Mouse (Mus musculus): ENCODE measurements around the gene Pkig. TPM values are rescaled to one million over a fixed set of nuclear protein-coding genes. Genes with fewer than 3 reads are reported as not detected.

The Pkig gene
- polyA plus RNA-seq, 1 experiment from 2014 or later: 187 TPM

DNA sequence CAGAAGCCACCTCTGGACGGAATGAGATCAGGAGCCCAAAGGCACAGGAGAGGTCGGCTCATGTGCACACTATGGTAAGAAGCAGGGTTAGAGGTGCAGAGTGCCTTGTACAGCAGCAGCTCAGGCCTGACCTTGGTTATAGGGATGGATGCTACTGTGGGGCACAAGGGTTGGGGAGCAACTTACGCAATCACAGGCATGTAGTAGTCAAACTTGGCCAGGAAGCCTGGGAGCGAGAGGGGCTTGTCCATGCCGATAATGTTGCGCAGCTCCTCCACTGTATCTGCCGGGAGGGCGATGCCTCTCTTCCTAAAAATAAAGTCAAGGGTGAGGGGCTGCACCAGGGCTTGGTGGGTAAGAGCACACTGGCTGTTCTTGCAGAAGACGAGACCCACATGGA lies 77.0 kb downstream of the Pkig start:
- Histone ChIP-seq H3K27ac (ENCODE audit: low read length) (no peak overlapping the region), H3K36me3 (ENCODE audit: insufficient read depth, low read length) (peaks cover 9% of the 10 kb centered on the region; the same call in 1 of the 2 replicates), H3K4me1 (ENCODE audit: insufficient read depth, low read length) (no peaks in the 10 kb centered on the region), H3K4me2 (replicated peaks; ENCODE audit: low read depth, low read length) (no peak overlapping the region), H3K9ac (replicated peaks; ENCODE audit: low read length) (no peak overlapping the region), H3K4me3 (ENCODE audit: low read length) (no peak overlapping the region), H3K27me3 (ENCODE audit: insufficient read depth, low read length) (no peaks in the 10 kb centered on the region), H3K9me3 (ENCODE audit: low read length) (no peaks in the 10 kb centered on the region)
- no peak for ATAC-seq (ENCODE audit: low FRiP score, low TSS enrichment)
- WGBS: 90% methylated on average over 9 of the region's 9 CpGs

DNA sequence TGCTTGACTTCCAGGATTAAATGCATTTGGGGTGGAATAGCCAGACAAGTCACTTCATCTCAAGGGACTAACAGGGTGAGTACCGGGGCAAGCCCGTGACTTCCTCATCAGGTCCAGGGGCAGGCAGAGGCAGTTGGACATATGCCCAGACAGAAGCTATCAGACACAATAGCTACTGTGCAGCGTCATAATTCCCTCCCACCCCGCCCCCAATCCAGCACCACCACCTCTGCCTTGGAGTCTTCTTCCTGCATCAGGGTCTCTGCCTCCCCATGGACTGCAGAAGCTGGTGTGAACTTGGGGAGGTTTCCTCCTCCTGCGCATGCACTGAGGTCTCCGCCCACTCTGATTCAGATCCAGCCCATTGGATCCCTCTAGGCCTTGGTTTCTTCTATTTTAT lies 77.8 kb downstream of the Pkig start:
- Histone ChIP-seq H3K27ac (ENCODE audit: low read length) (0 out of 2 replicates have a peak overlapping the region, but pooled peaks have one; percentile 2), H3K36me3 (ENCODE audit: insufficient read depth, low read length) (peaks cover 8% of the 10 kb centered on the region; the same call in 1 of the 2 replicates), H3K9ac (replicated peaks; ENCODE audit: low read length) (no peak overlapping the region), H3K27me3 (ENCODE audit: insufficient read depth, low read length) (no peaks in the 10 kb centered on the region), H3K9me3 (ENCODE audit: low read length) (no peaks in the 10 kb centered on the region), H3K4me1 (ENCODE audit: insufficient read depth, low read length) (no peaks in the 10 kb centered on the region), H3K4me3 (ENCODE audit: low read length) (no peak overlapping the region), H3K4me2 (replicated peaks; ENCODE audit: low read depth, low read length) (no peak overlapping the region)
- WGBS: 67% methylated on average over 6 of the region's 6 CpGs
- ATAC-seq (ENCODE audit: low FRiP score, low TSS enrichment): peak; percentile 57; the same call in 1 of the 2 replicates

DNA sequence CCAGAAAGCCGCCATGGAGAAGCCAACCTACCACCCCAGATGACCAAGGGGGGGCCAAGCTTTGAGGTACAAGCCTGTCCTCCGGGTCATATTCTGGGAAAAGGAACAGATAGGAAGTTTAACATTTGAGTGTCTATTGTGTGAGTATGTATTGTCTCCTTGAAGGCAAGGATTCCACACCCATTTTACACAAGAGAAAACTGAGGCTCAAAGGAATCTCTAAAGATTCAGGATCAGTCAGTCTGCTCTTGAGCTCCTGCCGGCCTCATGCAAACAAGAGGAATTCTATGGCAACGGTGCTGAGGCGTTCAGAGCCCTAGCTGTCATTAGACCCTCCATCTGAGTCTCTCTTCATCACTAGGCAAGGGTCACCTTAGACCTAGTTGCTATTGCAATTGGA lies 84.5 kb downstream of the Pkig start:
- no peak overlapping the region for H3K4me3 ChIP-seq (ENCODE audit: low read length)
- H3K9ac ChIP-seq (replicated peaks; ENCODE audit: low read length): no peak overlapping the region
- H3K36me3 ChIP-seq (ENCODE audit: insufficient read depth, low read length): no peaks in the 10 kb centered on the region
- H3K27ac ChIP-seq (ENCODE audit: low read length): no peak overlapping the region
- H3K4me1 ChIP-seq (ENCODE audit: insufficient read depth, low read length): no peaks in the 10 kb centered on the region
- ATAC-seq (ENCODE audit: low FRiP score, low TSS enrichment): no peak
- WGBS: 68% methylated on average over 5 of the region's 5 CpGs
- no peaks in the 10 kb centered on the region; the same call in 1 of the 2 replicates for H3K27me3 ChIP-seq (ENCODE audit: insufficient read depth, low read length)
- no peaks in the 10 kb centered on the region for H3K9me3 ChIP-seq (ENCODE audit: low read length)
- H3K4me2 ChIP-seq (replicated peaks; ENCODE audit: low read depth, low read length): no peak overlapping the region

DNA sequence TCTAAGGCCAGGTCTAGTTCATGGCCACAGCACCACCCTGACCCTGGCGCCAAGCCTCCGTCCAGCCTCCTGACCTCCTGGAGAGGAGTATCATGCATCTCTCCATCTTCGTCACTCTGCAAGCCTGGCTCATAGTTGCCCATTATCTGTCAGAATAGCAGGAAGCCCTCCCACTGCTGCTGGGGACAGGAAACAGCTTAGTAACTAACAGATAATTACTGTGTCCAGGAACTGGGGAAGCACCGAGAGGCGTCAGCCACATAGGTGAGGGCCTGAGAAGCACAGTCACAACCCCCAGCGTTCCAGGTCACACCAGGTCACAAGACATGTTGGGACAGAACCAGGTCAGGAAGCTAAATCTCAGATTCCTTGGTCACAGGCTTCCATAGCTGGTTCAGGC lies 85.2 kb downstream of the Pkig start:
- ATAC-seq (ENCODE audit: low FRiP score, low TSS enrichment): no peak
- 57% methylated on average over 6 of the region's 6 CpGs for WGBS
- Histone ChIP-seq H3K9me3 (ENCODE audit: low read length) (no peaks in the 10 kb centered on the region), H3K27ac (ENCODE audit: low read length) (no peak overlapping the region), H3K36me3 (ENCODE audit: insufficient read depth, low read length) (no peaks in the 10 kb centered on the region), H3K9ac (replicated peaks; ENCODE audit: low read length) (no peak overlapping the region), H3K27me3 (ENCODE audit: insufficient read depth, low read length) (no peaks in the 10 kb centered on the region; the same call in 1 of the 2 replicates), H3K4me3 (ENCODE audit: low read length) (no peak overlapping the region), H3K4me1 (ENCODE audit: insufficient read depth, low read length) (no peaks in the 10 kb centered on the region), H3K4me2 (replicated peaks; ENCODE audit: low read depth, low read length) (no peak overlapping the region)

DNA sequence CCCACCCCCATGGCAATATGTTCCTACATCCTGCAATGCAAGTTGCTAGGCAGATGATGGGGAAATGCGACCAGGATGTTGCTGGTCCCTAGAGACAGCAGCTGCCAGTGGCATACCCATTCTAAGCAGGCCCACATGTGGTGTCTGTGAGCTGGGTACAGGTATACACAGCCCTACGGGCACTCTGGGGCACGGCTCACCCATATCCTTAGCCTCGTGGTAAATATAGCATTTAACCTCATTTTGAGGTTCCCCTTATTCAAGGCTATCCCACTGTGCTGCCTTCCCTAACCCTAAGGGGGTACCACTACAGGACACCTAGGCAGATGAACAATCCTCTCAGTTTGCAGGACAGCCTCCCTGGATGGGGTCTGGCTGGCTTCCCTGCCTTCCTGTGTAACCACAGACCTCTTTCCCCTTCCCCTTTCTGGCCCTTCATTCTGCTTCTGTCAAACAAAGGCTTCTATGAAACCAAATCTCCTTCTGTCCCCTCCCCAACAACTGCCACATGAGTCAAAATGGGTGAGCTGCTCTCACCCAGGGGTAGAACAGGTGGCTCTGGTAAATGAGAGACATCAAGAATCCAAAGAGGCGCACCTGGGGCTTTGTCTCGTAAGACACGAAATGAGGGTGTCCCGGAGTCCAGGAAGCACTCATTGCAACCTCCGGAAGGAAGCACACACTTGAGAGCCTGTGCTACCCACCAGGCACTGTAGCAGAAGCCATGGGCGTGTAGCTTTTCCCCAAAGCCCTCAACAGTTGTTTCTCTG lies 86.8 kb downstream of the Pkig start:
- Histone ChIP-seq H3K27me3 (ENCODE audit: insufficient read depth, low read length) (peaks cover 4% of the 10 kb centered on the region; the same call in 1 of the 2 replicates), H3K9ac (replicated peaks; ENCODE audit: low read length) (no peak overlapping the region), H3K9me3 (ENCODE audit: low read length) (no peaks in the 10 kb centered on the region), H3K4me1 (ENCODE audit: insufficient read depth, low read length) (0 out of 2 replicates have a peak, but pooled peaks cover 5% of the 10 kb centered on the region), H3K27ac (ENCODE audit: low read length) (no peak overlapping the region), H3K36me3 (ENCODE audit: insufficient read depth, low read length) (no peaks in the 10 kb centered on the region), H3K4me3 (ENCODE audit: low read length) (no peak overlapping the region), H3K4me2 (replicated peaks; ENCODE audit: low read depth, low read length) (no peak overlapping the region)
- WGBS: 78% methylated on average over 10 of the region's 10 CpGs
- ATAC-seq (ENCODE audit: low FRiP score, low TSS enrichment): no peak

DNA sequence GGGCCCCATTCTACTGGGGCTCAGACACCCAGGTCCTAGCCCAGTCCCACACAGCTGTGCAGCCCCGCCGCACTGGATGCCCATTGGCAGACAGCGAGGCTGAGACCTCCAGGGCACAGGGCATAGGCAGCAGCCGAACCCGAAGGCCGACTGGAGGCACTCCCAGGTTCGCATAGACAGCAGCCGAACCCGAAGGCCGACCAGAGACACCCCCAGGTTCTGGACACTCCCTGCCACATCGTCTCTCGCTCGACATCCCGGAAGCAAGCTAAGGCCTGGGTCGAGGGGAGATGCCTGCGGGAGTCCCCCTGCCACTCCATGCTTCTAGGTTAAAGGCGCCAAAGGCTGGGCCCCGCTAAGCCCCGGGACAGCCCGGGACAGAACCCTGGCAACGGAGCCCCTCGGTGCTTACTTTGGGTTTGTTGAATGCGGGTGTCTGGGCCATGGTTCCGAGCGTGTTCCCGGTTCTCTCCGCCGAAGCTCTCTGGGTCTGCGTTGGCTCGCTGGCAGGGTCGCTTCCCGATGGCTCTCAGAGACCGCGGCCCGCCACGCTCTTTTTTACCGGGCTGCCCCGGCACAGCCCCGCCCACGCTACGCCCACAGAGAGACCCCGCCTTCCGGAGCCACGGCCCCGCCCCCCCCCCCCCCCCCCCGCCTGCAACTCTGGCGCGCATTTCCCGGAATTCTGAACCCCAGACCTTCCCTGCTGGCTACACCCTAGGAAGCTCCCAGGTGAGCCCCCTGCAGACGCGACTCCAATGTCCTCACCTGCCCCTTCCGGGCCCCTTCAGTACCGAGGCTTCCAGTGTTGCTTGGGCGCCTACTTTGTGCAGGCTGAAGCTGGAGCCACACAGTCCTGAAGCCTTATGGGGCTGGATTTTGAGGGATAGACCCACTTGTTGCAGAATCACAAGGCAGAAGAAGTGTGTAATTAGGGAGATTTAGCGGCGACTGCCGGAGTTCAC lies 91.7 kb downstream of the Pkig start, which contains the start of gene Ada:
Gene Ada (minus strand): TSS at position 593 of the 965 bp plus-strand sequence.
- Histone ChIP-seq H3K27me3 (ENCODE audit: insufficient read depth, low read length) (peaks cover 10% of the 10 kb centered on the region; the same call in 1 of the 2 replicates), H3K9me3 (ENCODE audit: low read length) (no peaks in the 10 kb centered on the region), H3K36me3 (ENCODE audit: insufficient read depth, low read length) (no peaks in the 10 kb centered on the region), H3K27ac (ENCODE audit: low read length) (no peak within 1 kb of the TSS), H3K4me3 (ENCODE audit: low read length) (peak within 1 kb of the TSS; percentile 62), H3K9ac (replicated peaks; ENCODE audit: low read length) (peak within 1 kb of the TSS; percentile 72), H3K4me2 (replicated peaks; ENCODE audit: low read depth, low read length) (peak within 1 kb of the TSS; percentile 99), H3K4me1 (ENCODE audit: insufficient read depth, low read length) (0 out of 2 replicates have a peak, but pooled peaks cover 5% of the 10 kb centered on the region)
- peak; percentile 82 for ATAC-seq (ENCODE audit: low FRiP score, low TSS enrichment)
- 1% methylated on average over 52 of the region's 57 CpGs for WGBS

DNA sequence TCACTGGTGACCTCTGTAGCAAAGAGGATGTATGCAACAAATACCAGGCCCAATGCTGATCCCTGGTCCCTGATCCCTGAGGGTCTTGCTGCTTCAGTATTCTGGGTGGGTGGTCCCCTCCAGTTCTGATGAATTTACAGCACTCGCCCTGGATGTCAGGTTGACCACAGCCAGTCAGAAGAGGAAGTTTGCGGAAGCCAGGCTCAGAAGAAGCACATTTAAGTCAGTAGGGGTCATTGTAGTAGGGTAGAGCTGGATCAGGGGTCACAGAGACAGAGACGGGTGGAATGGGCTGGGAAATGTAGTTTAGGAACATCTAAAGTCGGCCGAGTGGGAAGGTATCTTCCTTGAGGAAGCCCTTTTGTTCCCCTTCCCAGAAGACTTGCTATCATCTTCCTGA lies 96.0 kb downstream of the Pkig start:
- no peaks in the 10 kb centered on the region for H3K36me3 ChIP-seq (ENCODE audit: insufficient read depth, low read length)
- WGBS: 75% methylated on average over 5 of the region's 5 CpGs
- no peaks in the 10 kb centered on the region for H3K9me3 ChIP-seq (ENCODE audit: low read length)
- no peak for ATAC-seq (ENCODE audit: low FRiP score, low TSS enrichment)
- no peak overlapping the region for H3K4me3 ChIP-seq (ENCODE audit: low read length)
- no peak overlapping the region for H3K9ac ChIP-seq (replicated peaks; ENCODE audit: low read length)
- H3K27me3 ChIP-seq (ENCODE audit: insufficient read depth, low read length): peaks cover 6% of the 10 kb centered on the region; the same call in 1 of the 2 replicates
- H3K4me1 ChIP-seq (ENCODE audit: insufficient read depth, low read length): peaks cover 9% of the 10 kb centered on the region; the same call in 1 of the 2 replicates
- H3K27ac ChIP-seq (ENCODE audit: low read length): no peak overlapping the region
- H3K4me2 ChIP-seq (replicated peaks; ENCODE audit: low read depth, low read length): no peak overlapping the region

DNA sequence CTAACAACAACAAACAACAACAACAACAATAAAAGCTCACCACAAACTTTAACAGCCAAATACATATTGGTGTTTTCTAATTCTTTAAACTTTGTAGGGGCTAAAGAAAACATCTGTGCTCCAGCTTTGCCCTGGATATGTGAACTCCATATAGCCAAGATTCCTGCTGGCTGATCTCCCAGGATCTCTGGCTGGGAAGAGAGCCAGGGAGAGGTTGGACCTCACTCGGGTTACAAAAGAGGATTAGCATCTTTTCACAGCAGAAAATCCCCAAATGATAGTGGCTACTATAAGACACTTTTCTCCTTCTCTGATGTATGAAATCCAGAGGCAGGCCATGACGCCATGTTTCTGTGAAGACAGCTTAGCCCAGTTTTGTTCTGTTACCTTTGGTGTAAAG lies 98.5 kb downstream of the Pkig start:
- 49% methylated on average over 2 of the region's 2 CpGs for WGBS
- no peaks in the 10 kb centered on the region for H3K9me3 ChIP-seq (ENCODE audit: low read length)
- peak overlapping the region; percentile 20; the same call in 1 of the 2 replicates for H3K27ac ChIP-seq (ENCODE audit: low read length)
- no peak overlapping the region for H3K4me2 ChIP-seq (replicated peaks; ENCODE audit: low read depth, low read length)
- 0 out of 2 replicates have a peak, but pooled peaks cover under 1% of the 10 kb centered on the region for H3K27me3 ChIP-seq (ENCODE audit: insufficient read depth, low read length)
- H3K36me3 ChIP-seq (ENCODE audit: insufficient read depth, low read length): no peaks in the 10 kb centered on the region
- no peak overlapping the region for H3K4me3 ChIP-seq (ENCODE audit: low read length)
- peaks cover 4% of the 10 kb centered on the region; the same call in 1 of the 2 replicates for H3K4me1 ChIP-seq (ENCODE audit: insufficient read depth, low read length)
- H3K9ac ChIP-seq (replicated peaks; ENCODE audit: low read length): no peak overlapping the region
- no peak; the same call in 1 of the 2 replicates for ATAC-seq (ENCODE audit: low FRiP score, low TSS enrichment)

DNA sequence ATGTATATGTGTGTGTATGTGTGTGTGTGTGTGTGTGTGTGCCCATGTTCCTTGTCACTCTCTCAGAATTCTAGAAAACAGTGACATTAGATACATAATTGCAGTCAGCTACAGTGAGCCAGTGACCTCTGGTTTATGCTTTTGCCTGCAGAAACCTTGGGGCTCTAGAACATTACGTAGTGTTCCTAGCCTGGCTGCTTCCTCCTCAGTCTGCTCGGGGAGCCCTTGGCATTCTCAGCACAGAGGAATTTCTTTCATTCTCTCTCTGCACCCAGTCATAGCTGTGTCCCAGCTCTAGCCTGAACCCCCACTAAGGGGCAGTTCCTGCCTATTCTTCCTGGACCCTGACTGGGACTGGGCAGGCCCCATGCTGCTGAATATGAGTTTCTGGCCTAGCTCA lies 100.0 kb downstream of the Pkig start:
- WGBS: 57% methylated on average over 2 of the region's 2 CpGs
- Histone ChIP-seq H3K9ac (replicated peaks; ENCODE audit: low read length) (no peak overlapping the region), H3K4me3 (ENCODE audit: low read length) (no peak overlapping the region), H3K27me3 (ENCODE audit: insufficient read depth, low read length) (no peaks in the 10 kb centered on the region), H3K9me3 (ENCODE audit: low read length) (no peaks in the 10 kb centered on the region), H3K36me3 (ENCODE audit: insufficient read depth, low read length) (no peaks in the 10 kb centered on the region), H3K4me2 (replicated peaks; ENCODE audit: low read depth, low read length) (no peak overlapping the region), H3K4me1 (ENCODE audit: insufficient read depth, low read length) (peaks cover 4% of the 10 kb centered on the region; the same call in 1 of the 2 replicates), H3K27ac (ENCODE audit: low read length) (no peak overlapping the region)
- no peak for ATAC-seq (ENCODE audit: low FRiP score, low TSS enrichment)
